Mouse (Mus musculus): ENCODE data around the gene Cd300ld3.

- TF ChIP-seq ZNF384 (IDR thresholded peaks at IDR 0.05; ENCODE audit: low read depth, low read length) (peak; percentile 84), MAFK (IDR thresholded peaks at IDR 0.05; ENCODE audit: insufficient read depth, low read depth, low read length) (no peak), HCFC1 (IDR thresholded peaks at IDR 0.05; ENCODE audit: borderline replicate concordance, insufficient read depth, low read length) (no peak), CHD2 (IDR thresholded peaks at IDR 0.05; ENCODE audit: low read depth, low read length) (no peak), ZC3H11A (IDR thresholded peaks at IDR 0.05; ENCODE audit: borderline replicate concordance, low read depth, low read length) (no peak)
These were observed 18.6 kb upstream of the Cd300ld3 start for GRCm38 (mm10) chr11:115066768-115067167.

Measured in ES-E14 (cell line).